Mouse (Mus musculus): ENCODE measurements around the gene Col3a1. TPM values are rescaled to one million over a fixed set of nuclear protein-coding genes. Genes with fewer than 3 reads are reported as not detected.

The Col3a1 gene
- polyA plus RNA-seq, 1 experiment from 2014 or later: 209 TPM

DNA sequence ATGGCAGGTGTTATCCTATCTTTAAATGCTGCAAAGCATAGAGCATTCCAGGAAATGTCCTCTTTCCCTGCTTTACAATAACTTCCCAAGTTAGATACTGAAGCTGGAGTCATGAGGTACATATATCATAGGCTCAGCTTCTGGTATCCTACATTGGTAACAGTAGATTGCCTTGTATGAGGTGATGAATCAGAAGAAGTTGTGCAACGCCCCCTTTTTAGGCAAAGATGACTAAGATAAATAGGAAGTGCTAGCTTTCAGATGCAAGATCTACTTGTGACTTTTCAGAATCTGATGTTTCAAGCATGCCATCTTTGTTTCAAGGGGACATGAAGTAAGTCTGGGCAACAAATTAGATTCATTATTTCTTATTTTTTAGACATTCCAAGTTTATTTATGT is 6.9 kb downstream of the Col3a1 start:
- H3K4me3 ChIP-seq: no peak overlapping the region
- ATAC-seq (ENCODE audit: low FRiP score, low read depth): no peak

DNA sequence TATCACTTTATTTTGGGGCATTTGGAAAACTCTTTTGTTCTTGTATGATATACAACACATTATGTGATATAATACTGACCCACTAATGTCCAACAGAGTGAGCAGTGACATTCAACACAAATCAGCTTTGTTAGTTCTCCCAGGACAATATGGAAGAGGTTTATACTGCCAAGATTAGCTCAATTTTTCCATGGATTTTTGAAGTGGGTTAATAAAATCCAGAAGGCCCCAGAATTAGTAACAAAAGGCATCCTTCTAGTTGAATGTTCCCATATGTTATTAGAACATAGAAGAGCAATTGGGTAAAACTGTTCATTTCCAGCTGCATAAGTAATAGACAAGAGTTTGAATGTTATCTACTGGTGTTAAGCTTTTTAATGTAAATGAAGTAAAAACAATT is 9.5 kb downstream of the Col3a1 start:
- Histone ChIP-seq H3K27me3 (no peaks in the 10 kb centered on the region), H3K9ac (no peak overlapping the region), H3K36me3 (no peaks in the 10 kb centered on the region), H3K4me1 (replicated peaks) (no peaks in the 10 kb centered on the region), H3K4me3 (no peak overlapping the region), H3K4me2 (no peak overlapping the region), H3K9me3 (no peaks in the 10 kb centered on the region), H3K27ac (replicated peaks) (no peak overlapping the region)
- ATAC-seq (ENCODE audit: low FRiP score, low read depth): no peak

More for the DNA sequence above, 6.9 kb downstream of the Col3a1 start:
- no peaks in the 10 kb centered on the region for H3K9me3 ChIP-seq
- H3K4me2 ChIP-seq: no peak overlapping the region
- no peak overlapping the region for H3K27ac ChIP-seq (replicated peaks)
- WGBS: 84% methylated on average over 1 of the region's 1 CpGs
- H3K9ac ChIP-seq: no peak overlapping the region
- H3K27me3 ChIP-seq: no peaks in the 10 kb centered on the region
- H3K4me1 ChIP-seq (replicated peaks): 0 out of 2 replicates have a peak, but pooled peaks cover 3% of the 10 kb centered on the region
- H3K36me3 ChIP-seq: no peaks in the 10 kb centered on the region

DNA sequence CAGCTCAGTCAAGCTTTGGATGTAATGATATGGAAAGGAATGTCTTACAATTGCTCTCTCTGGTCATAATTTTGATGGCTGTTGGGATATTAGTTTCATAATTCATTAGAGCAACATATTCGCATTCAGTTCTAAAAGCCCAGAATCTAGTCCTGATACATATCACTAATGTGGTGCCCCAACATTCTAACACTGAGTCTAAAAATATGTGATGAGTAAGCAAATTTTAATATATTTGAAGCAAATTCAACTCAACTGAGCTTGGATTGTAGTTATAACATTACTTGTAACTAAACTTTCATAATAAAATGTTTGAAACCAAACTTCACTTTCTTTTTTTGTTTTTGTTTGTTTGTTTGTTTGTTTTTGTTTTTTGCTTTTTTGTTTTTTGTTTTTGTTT is 17.8 kb downstream of the Col3a1 start:
- no peak overlapping the region for H3K4me3 ChIP-seq
- ATAC-seq (ENCODE audit: low FRiP score, low read depth): no peak
- no peak overlapping the region for H3K27ac ChIP-seq (replicated peaks)
- no peak overlapping the region for H3K4me2 ChIP-seq
- no peaks in the 10 kb centered on the region for H3K36me3 ChIP-seq
- no peaks in the 10 kb centered on the region for H3K9me3 ChIP-seq
- WGBS: 95% methylated on average over 1 of the region's 1 CpGs
- H3K27me3 ChIP-seq: no peaks in the 10 kb centered on the region
- no peak overlapping the region for H3K9ac ChIP-seq
- H3K4me1 ChIP-seq (replicated peaks): no peaks in the 10 kb centered on the region

DNA sequence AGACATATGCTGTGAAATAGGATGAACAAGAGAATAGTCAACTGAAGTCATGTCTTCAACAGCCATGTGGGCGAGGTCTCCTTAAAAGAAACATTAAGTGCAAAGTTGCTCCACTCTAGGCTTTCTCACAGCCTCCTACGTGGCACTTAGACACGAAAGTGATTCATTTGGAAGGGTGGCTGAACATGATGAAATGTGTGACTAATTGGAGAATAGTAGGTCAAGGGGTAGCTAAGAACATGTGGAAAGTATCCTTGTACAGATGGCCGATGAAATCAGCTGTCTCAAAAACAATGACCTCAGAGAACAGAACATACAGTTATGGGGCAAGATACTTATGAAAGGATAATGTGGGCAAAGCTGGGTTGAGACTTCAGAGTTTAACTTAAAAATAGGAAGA is 44.6 kb downstream of the Col3a1 start:
- H3K4me2 ChIP-seq: no peak overlapping the region
- no peaks in the 10 kb centered on the region for H3K4me1 ChIP-seq (replicated peaks)
- WGBS: 71% methylated on average over 4 of the region's 4 CpGs
- H3K36me3 ChIP-seq: no peaks in the 10 kb centered on the region
- H3K27me3 ChIP-seq: no peaks in the 10 kb centered on the region
- no peak for ATAC-seq (ENCODE audit: low FRiP score, low read depth)
- no peaks in the 10 kb centered on the region for H3K9me3 ChIP-seq
- H3K9ac ChIP-seq: no peak overlapping the region
- H3K4me3 ChIP-seq: no peak overlapping the region
- no peak overlapping the region for H3K27ac ChIP-seq (replicated peaks)

DNA sequence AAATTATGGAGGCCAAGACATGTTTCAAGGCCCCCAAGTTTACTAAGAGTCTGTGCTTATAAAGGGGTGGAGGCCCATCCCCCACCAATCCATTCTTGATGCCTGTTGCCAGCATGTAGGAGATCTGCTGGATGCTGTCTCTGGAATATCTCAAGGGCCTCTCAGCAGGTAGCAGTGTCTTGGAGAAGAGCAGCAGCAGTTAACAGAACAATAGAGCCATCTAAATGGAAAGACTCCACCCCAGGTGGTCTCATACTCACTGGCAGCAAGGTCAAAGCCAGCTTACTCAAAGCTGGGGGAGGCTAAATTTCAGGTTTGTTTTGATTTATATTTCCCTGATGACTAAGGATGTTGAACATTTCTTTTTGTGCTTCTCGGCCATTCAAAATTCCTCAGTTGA is 46.7 kb downstream of the Col3a1 start:
- 76% methylated on average over 1 of the region's 1 CpGs for WGBS
- H3K4me3 ChIP-seq: no peak overlapping the region
- no peak overlapping the region for H3K9ac ChIP-seq
- no peaks in the 10 kb centered on the region for H3K9me3 ChIP-seq
- no peaks in the 10 kb centered on the region for H3K4me1 ChIP-seq (replicated peaks)
- ATAC-seq (ENCODE audit: low FRiP score, low read depth): no peak
- no peak overlapping the region for H3K4me2 ChIP-seq
- H3K27ac ChIP-seq (replicated peaks): no peak overlapping the region
- H3K36me3 ChIP-seq: no peaks in the 10 kb centered on the region
- H3K27me3 ChIP-seq: no peaks in the 10 kb centered on the region

DNA sequence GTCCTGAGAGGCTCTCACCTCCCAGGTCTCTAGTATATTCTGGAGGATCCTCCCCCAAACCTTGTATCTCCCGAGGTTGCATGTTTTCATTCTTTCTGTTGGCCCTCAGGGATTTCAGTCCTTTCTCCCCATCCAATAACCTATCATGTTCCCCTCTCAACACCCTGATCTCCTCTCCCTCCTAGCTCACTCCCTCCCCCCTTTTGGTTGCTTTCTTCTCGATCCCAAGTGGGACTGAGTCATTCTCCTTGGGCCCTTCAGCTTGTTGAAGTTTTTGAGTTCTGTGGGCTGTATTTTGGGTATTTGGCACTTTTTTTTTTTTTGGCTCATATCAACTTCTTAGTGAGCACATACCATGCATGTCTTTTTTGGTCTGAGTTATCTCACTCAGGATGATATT is 47.8 kb downstream of the Col3a1 start:
- WGBS: 76% methylated on average over 2 of the region's 2 CpGs
- Histone ChIP-seq H3K4me1 (replicated peaks) (no peaks in the 10 kb centered on the region), H3K27me3 (no peaks in the 10 kb centered on the region)

DNA sequence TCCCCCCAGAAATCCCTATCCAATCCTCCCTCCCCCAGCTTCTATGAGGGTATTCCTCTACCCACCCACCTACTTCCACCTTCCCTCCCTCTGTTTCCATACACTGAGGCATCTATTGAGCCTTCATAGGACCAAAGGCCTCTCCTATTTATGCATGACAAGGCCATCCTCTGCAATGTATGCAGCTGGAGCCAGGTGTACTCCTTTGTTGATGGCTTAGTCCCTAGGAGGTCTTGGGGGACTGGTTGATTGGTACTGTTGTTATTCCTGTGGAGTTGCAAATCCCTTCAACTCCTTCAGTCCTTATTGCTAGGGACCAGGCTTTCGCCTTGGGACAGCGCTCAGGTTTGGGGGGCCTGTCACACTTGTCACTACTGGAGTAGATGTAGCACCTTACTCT is 48.3 kb downstream of the Col3a1 start:
- 90% methylated on average over 2 of the region's 2 CpGs for WGBS
- Histone ChIP-seq H3K9ac (no peak overlapping the region), H3K4me1 (replicated peaks) (no peaks in the 10 kb centered on the region), H3K4me2 (no peak overlapping the region), H3K27me3 (no peaks in the 10 kb centered on the region), H3K9me3 (no peaks in the 10 kb centered on the region), H3K36me3 (no peaks in the 10 kb centered on the region), H3K27ac (replicated peaks) (no peak overlapping the region), H3K4me3 (no peak overlapping the region)
- no peak for ATAC-seq (ENCODE audit: low FRiP score, low read depth)

More for the DNA sequence above, 47.8 kb downstream of the Col3a1 start:
- Histone ChIP-seq H3K9me3 (no peaks in the 10 kb centered on the region), H3K27ac (replicated peaks) (no peak overlapping the region), H3K4me3 (no peak overlapping the region), H3K4me2 (no peak overlapping the region), H3K36me3 (no peaks in the 10 kb centered on the region), H3K9ac (no peak overlapping the region)
- no peak for ATAC-seq (ENCODE audit: low FRiP score, low read depth)

DNA sequence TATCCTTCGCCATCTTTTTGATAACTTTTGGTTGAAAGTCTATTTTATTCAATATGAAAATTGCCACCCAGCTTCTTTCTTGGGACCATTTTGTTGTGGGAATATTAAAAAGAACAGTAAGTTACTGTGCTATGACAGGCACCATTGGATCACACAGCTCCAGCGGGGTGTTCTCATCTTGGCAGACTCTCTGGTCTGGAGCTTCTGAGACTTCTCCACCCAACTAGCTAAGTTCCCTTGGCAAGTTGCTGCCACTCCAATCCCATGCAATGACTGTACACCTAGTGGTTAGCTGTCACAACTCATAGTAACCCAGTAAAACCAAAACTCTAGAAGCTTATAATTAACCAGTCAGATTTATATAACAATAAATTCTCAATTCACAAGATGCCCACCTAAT is 51.9 kb downstream of the Col3a1 start:
- 94% methylated on average over 2 of the region's 2 CpGs for WGBS
- H3K27ac ChIP-seq (replicated peaks): no peak overlapping the region
- H3K9me3 ChIP-seq: no peaks in the 10 kb centered on the region
- no peak for ATAC-seq (ENCODE audit: low FRiP score, low read depth)
- H3K4me2 ChIP-seq: no peak overlapping the region
- no peaks in the 10 kb centered on the region for H3K27me3 ChIP-seq
- H3K9ac ChIP-seq: no peak overlapping the region
- H3K36me3 ChIP-seq: no peaks in the 10 kb centered on the region
- H3K4me3 ChIP-seq: no peak overlapping the region
- no peaks in the 10 kb centered on the region for H3K4me1 ChIP-seq (replicated peaks)

DNA sequence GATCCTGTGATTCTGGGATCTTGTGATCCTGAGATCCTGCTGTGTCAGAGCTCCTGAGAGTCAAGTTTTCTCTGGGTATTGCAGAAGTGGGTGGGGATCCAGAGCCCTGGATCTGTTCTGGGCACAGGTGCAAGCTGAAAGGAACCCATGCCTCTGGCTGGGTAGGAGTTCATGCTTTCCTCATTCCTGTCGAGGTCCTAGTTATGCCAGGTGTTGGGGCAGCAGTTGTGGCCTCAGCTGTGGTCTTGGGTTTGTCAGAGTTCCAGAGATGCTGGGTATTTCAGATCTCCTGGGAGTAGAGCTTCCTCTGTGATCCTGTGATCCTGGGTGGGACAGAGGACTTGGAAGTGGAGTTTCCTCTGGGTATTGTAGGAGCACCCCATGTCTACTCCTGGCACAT is 54.1 kb downstream of the Col3a1 start:
- Histone ChIP-seq H3K4me2 (no peak overlapping the region), H3K27me3 (no peaks in the 10 kb centered on the region), H3K36me3 (no peaks in the 10 kb centered on the region), H3K4me3 (no peak overlapping the region), H3K9ac (no peak overlapping the region), H3K27ac (replicated peaks) (no peak overlapping the region), H3K4me1 (replicated peaks) (no peaks in the 10 kb centered on the region), H3K9me3 (no peaks in the 10 kb centered on the region)
- ATAC-seq (ENCODE audit: low FRiP score, low read depth): no peak
- WGBS: 64% methylated on average over 1 of the region's 1 CpGs

DNA sequence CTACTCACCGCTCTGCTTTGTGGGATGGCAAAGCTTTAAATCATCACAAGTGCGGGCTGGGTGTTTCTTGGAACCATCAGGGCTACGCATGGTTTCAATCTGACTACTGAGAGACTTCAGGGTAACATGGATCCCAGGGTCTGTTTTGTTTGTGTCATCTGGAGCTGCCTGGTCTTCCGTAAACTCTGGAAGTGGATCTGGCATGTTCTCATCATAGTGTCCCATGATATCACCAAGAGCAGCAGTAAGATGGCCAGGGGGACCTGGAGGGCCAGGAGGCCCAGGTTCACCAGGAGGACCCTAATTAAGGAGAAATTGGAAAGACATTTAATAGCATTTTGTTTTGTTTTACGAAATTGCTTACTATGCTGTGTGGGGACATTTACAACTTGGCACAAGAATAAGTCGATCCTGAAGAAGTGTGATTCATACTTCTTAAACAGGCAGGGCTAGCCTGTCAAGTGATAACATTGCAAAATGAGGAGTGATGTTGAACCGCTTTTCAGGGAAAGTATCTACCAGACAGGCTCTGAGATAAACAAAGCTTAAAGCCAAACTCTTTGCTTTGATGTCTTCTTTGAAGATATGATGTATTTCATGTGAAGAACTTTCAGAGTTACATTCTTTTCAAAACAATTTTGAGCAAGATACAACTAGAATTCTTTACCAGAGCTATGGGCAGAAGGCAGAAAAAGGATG is 68.8 kb downstream of the Col3a1 start:
- no peaks in the 10 kb centered on the region for H3K4me1 ChIP-seq (replicated peaks)
- no peak for ATAC-seq (ENCODE audit: low FRiP score, low read depth)
- H3K9ac ChIP-seq: no peak overlapping the region
- H3K27me3 ChIP-seq: no peaks in the 10 kb centered on the region
- H3K4me3 ChIP-seq: no peak overlapping the region
- no peaks in the 10 kb centered on the region for H3K9me3 ChIP-seq
- H3K36me3 ChIP-seq: no peaks in the 10 kb centered on the region; the same call in 1 of the 2 replicates
- 86% methylated on average over 7 of the region's 7 CpGs for WGBS
- no peak overlapping the region for H3K4me2 ChIP-seq
- no peak overlapping the region for H3K27ac ChIP-seq (replicated peaks)

DNA sequence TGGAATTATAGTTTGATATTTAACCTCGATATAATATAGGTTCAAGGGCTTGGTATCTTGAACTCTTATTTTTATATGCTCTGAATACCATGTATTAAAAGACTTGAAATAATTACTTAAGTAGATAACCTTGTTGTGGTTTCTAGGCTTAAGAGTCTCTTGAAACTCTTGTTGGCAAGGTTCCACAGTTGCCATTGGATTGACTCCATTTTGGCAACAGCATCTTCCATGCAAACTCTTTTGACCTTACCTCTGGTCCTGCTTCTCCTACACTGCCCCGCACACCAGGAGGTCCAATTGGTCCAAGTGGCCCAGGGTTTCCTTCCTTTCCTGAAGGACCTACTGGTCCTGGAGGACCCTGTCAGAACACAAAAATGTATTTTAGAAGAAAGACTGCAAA is 70.5 kb downstream of the Col3a1 start:
- no peaks in the 10 kb centered on the region for H3K27me3 ChIP-seq
- H3K9ac ChIP-seq: no peak overlapping the region
- no peak overlapping the region for H3K4me2 ChIP-seq
- 95% methylated on average over 2 of the region's 2 CpGs for WGBS
- H3K36me3 ChIP-seq: no peaks in the 10 kb centered on the region
- H3K4me3 ChIP-seq: no peak overlapping the region
- no peaks in the 10 kb centered on the region for H3K4me1 ChIP-seq (replicated peaks)
- no peak for ATAC-seq (ENCODE audit: low FRiP score, low read depth)
- no peaks in the 10 kb centered on the region for H3K9me3 ChIP-seq
- H3K27ac ChIP-seq (replicated peaks): no peak overlapping the region

All from hindbrain, embryonic 15.5 days (tissue).